In the genomic region with DNA sequence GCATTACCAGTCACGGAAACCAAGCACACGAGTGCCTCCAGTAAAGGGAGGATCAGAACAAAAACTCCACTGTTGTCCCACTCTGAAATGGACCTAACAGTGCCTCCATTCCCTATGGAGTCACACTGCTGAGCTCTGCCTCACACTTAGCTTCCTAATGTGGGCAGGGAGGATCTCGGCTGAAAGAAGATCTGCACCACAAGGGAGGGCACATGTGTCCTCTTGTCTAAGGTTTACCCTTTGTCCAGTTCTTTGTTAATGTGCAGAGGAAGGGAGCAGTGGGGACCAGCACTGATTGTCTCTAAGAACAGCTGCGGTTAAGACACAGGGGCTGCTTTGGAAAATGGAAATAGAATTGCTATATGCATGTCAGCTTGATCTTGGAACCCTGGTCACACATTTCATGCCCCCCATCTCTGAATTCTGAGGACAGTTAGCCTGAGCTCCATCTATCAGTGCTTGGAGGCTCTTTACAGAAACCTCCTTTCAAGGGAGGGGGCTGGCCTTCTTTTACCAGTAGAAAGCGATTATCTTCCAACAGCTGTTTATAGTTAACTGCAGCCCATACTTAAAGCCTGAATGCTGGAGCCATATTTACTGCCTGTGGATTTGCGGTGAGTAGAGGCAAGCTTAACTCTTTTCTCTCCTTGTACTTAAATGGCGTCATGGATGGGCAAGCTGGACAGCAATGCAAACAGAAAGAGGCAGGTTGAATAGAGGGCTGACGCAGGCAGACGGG, we compare ENCODE assay signal across 11 mouse cellular contexts.
DNase-seq lines count a peak whose midpoint lies in the region; ATAC-seq and TF ChIP-seq lines count a peak whose summit lies in the region.
"Had no signal": no experiment of that assay in that cellular context is flagged by ENCODE, and none has a peak within 500 bp of the region (broad histone marks: within the 10 kb centered on the region; RNA-seq: fewer than 3 reads in every experiment).

No protein-coding gene starts in this region.

- H3K4me3 ChIP-seq in kidney, postnatal 0 days (replicated peaks; ENCODE audit: low read depth, low read length) = no peak overlapping the region
- H3K4me3 ChIP-seq in hindbrain, embryonic 14.5 days (replicated peaks; ENCODE audit: low read length) = no peak overlapping the region
- H3K4me3 ChIP-seq in neural tube, embryonic 12.5 days = no peak overlapping the region
- H3K4me3 ChIP-seq: erythroblast, embryonic 14.5 days had no signal

- WGBS in kidney, postnatal 0 days = 50% methylated on average over 9 of the region's 9 CpGs
- WGBS in hindbrain, embryonic 14.5 days = 38% methylated on average over 9 of the region's 9 CpGs
- 29% methylated on average over 9 of the region's 9 CpGs for WGBS in neural tube, embryonic 12.5 days

- peak; percentile 29 for DNase-seq in kidney, postnatal 0 days (ENCODE audit: low spot score)
- no peak for DNase-seq in kidney, adult 18-20 months
- DNase-seq in embryo, embryonic 9.5 days (ENCODE audit: extremely low spot score) = peak; percentile 31
- DNase-seq in hindbrain, embryonic 14.5 days (ENCODE audit: low spot score) = no peak
- DNase-seq in spleen, postnatal 14 days (ENCODE audit: low spot score in 2 of 2) = no peak
- no peak for DNase-seq in layer of hippocampus, adult 9-10 months (ENCODE audit: low spot score)
- DNase-seq in gastrocnemius, adult 8-10 months (ENCODE audit: low spot score in 2 of 2) = no peak
- DNase-seq: liver, postnatal 0 days had no signal

- H3K9me3 ChIP-seq in kidney, postnatal 0 days (replicated peaks; ENCODE audit: low read length) = no peaks in the 10 kb centered on the region
- no peaks in the 10 kb centered on the region for H3K9me3 ChIP-seq in hindbrain, embryonic 14.5 days (ENCODE audit: control insufficient read depth, low read length)
- H3K9me3 ChIP-seq in neural tube, embryonic 12.5 days = no peaks in the 10 kb centered on the region

- H3K4me2 ChIP-seq in kidney, postnatal 0 days (ENCODE audit: low read length) = no peak overlapping the region
- no peak overlapping the region for H3K4me2 ChIP-seq in hindbrain, embryonic 14.5 days (replicated peaks)
- H3K4me2 ChIP-seq in neural tube, embryonic 12.5 days (replicated peaks) = no peak overlapping the region

- no peaks in the 10 kb centered on the region; the same call in 1 of the 2 replicates for H3K4me1 ChIP-seq in kidney, postnatal 0 days (replicated peaks; ENCODE audit: insufficient read depth, low read length)
- 0 out of 2 replicates have a peak, but pooled peaks cover 4% of the 10 kb centered on the region for H3K4me1 ChIP-seq in hindbrain, embryonic 14.5 days (replicated peaks; ENCODE audit: control insufficient read depth, insufficient read depth, low read length)
- peaks cover 14% of the 10 kb centered on the region; the same call in 1 of the 2 replicates for H3K4me1 ChIP-seq in neural tube, embryonic 12.5 days

- no peak for ATAC-seq in kidney, postnatal 0 days (replicated peaks; ENCODE audit: low FRiP score, low read depth)
- no peak for ATAC-seq in hindbrain, embryonic 14.5 days (ENCODE audit: low FRiP score)
- ATAC-seq in neural tube, embryonic 12.5 days (ENCODE audit: low FRiP score, low read depth) = peak; percentile 57; the same call in 1 of the 2 replicates
- ATAC-seq: inflammation-experienced regulatory T-cells, adult 6 months; liver, postnatal 0 days had no signal

- no peak overlapping the region for H3K9ac ChIP-seq in kidney, postnatal 0 days (ENCODE audit: low read depth, low read length)
- no peak overlapping the region for H3K9ac ChIP-seq in hindbrain, embryonic 14.5 days
- H3K9ac ChIP-seq in neural tube, embryonic 12.5 days = no peak overlapping the region
- H3K9ac ChIP-seq: liver, postnatal 0 days had no signal

- H3K36me3 ChIP-seq in kidney, postnatal 0 days (ENCODE audit: insufficient read depth, low read length) = no peaks in the 10 kb centered on the region
- no peaks in the 10 kb centered on the region for H3K36me3 ChIP-seq in hindbrain, embryonic 14.5 days (replicated peaks; ENCODE audit: control insufficient read depth, insufficient read depth)
- no peaks in the 10 kb centered on the region for H3K36me3 ChIP-seq in neural tube, embryonic 12.5 days

- no peak overlapping the region for H3K27ac ChIP-seq in kidney, postnatal 0 days
- peak overlapping the region; percentile 38; the same call in 1 of the 2 replicates for H3K27ac ChIP-seq in hindbrain, embryonic 14.5 days
- H3K27ac ChIP-seq in neural tube, embryonic 12.5 days = no peak overlapping the region

- H3K27me3 ChIP-seq in kidney, postnatal 0 days (ENCODE audit: insufficient read depth, low read length) = no peaks in the 10 kb centered on the region
- 0 out of 2 replicates have a peak, but pooled peaks cover 3% of the 10 kb centered on the region for H3K27me3 ChIP-seq in hindbrain, embryonic 14.5 days (ENCODE audit: control insufficient read depth, insufficient read depth, low read length)
- no peaks in the 10 kb centered on the region for H3K27me3 ChIP-seq in neural tube, embryonic 12.5 days (replicated peaks)

- no peak for TF ChIP-seq CTCF in kidney, postnatal 0 days (IDR thresholded peaks at IDR 0.05; ENCODE audit: low read depth)

Comparison
In these comparisons a context has a peak if more than half of its experiments do, and no peak if none do; other contexts are left out.
1. DNase-seq: peak in kidney, postnatal 0 days (single experiment) and embryo, embryonic 9.5 days (single experiment); none in kidney, adult 18-20 months (single experiment), hindbrain, embryonic 14.5 days (single experiment), spleen, postnatal 14 days (0 of 2), layer of hippocampus, adult 9-10 months (single experiment) and gastrocnemius, adult 8-10 months (0 of 2).